Mouse (Mus musculus) adrenal gland, postnatal 4 days (tissue): ENCODE measurements around the gene Fam122a. TPM values are rescaled to one million over a fixed set of nuclear protein-coding genes. Genes with fewer than 3 reads are reported as not detected.

Experiments
- DNase-seq, 2 experiments: peaks; one replicate each; pipeline ENCODE4 v3.0.0; 2021 to 2022; ENCODE audit warnings: low spot score in 2 of 2, mixed read lengths in 2 of 2
- total RNA-seq, 2 experiments: library from RNA; stranded (reverse); gene quantifications; 2 replicates each; pipeline ENCODE4 v1.2.3; 2021

Gene Fam122a
- total RNA-seq, 2 experiments from 2014 or later: 37.1 to 37.6 TPM

DNA sequence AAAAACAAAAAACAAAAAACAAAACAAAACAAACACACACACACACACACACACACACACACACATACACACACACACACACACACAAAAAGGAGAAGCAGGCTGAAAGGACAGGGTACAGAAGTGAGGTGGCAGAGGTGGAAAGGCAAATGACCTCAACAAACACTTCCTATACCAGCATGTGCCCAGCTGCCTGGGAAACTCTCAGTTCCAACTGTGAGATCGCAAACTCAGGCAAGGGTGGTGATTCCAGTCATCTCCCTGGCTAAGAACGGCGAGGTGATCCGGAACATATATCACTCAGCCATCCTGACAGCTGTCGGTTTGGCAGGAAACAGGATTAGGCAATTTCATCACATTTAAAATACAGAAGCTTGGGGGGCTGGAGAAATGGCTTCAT lies 44.7 kb downstream of the Fam122a start:
- DNase-seq: no peak

DNA sequence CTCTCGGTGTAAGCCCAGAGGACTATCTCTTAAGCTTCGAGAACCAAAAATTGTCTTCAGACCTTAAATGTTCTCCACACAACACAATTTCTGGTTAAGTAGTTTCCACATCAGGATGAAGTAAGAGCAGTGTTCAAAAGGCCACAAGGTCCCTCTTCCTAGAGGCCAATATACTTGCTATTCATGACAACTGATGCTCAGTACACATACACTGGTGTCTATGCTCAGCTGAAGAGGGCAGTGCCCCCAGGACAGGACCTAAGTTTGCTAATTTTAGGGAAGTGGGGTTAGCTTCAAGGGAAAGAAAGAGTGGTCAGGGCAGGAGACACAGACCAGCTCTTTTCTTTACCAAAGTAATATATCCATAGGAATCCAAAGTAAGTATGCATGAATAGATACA lies 45.8 kb downstream of the Fam122a start:
- no peak for DNase-seq

DNA sequence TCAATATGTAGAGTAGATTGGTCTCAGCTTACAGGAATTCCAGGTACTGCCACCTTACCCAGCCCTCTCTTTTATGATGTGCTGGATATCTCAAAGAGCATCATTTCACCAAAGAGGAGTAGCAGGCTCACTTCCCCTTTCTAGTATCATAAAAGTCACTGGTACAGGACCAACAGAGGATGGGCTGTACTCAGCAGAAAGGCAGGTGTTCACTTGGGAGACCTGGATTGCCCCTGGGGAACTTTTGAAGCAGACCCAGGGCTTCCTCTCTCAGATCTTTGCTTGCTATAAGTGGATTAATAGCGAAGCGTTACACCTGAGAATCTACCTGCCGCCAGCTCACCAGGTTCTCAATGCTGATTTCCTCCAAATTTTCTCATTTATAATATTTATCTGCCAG lies 49.1 kb downstream of the Fam122a start:
- no peak for DNase-seq

DNA sequence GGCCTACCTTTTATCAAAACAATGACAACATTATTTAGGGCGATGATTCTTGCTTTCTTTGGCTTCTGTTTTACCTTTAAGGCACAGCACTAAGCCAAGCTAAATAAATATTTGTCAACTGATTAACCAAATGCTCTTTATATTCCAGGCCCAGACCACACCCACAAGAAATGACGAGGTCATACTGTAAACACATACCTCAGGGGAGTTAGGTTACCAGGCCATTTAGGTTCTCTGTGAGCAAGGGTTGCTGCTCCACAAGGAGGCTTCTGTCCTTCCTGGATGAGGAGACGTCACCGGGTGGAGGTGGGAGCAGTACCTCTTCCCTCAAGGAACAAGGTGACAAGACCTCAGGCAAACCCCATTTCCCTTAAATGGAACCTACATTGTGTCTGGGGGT lies 49.9 kb downstream of the Fam122a start:
- no peak for DNase-seq

DNA sequence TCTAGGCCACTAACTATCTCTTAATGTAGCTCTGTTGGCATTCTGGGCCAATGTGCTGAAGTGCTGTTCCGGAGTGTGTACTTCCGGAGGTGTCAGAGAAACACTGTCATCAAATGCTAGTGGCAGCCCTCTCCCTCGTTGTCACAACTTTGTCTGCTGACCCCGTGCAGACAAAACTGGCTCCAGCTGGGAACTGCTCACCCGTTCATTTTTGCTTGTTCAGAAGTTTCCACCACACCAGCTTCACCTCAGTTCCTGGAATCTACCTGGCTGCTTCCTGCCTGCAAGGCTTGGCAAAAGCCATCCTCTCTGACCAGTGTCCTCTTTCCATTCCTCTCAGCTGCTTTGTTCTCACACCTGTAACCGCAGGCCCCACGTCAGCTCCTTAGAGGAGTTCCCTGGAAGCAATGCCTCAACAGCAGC lies 50.4 kb downstream of the Fam122a start:
- DNase-seq: no peak

Other genes starting within 250 kb of the Fam122a start
- 10 to 100 TPM; 24.3 to 24.4 TPM for gene Fxn, start 196.8 kb downstream of the Fam122a start, total RNA-seq
- gene Pip5k1b, start 78.5 kb upstream of the Fam122a start, total RNA-seq: 10 to 100 TPM; 21.2 to 23.4 TPM
- gene Tmem252, start 196.7 kb upstream of the Fam122a start, total RNA-seq: under 1 TPM; 0.25 to 0.50 TPM